Mouse (Mus musculus) C3H10T1/2 (cell line): ENCODE data around the gene Atp2a2. TPM values are rescaled to one million over a fixed set of nuclear protein-coding genes. Genes with fewer than 3 reads are reported as not detected.

ENCODE experiments used
- polyA plus RNA-seq, 2 experiments: library from polyadenylated mRNA; unstranded; fragments of >200 nt; fragmentation: generic; extraction: Trizol; gene quantifications; one replicate each; pipeline ENCODE4 v1.2.1; 2012; ENCODE audit warnings: missing spikeins in 2 of 2

The Atp2a2 gene
- polyA plus RNA-seq, result 10 to 100 TPM in 1 of 2 experiments, 1 to 10 TPM in 1; 6.6 to 33.2 TPM

GRCm38 (mm10) chr5:122502077-122502941, at the start of gene Atp2a2:
Atp2a2 (minus strand) TSS chr5:122502225.

GRCm38 (mm10) chr5:122421271-122422068, 80.6 kb downstream of the Atp2a2 start, which contains the start of gene Anapc7:
Anapc7 (plus strand) TSS chr5:122421693.

Other genes with a start within 250 kb of the Atp2a2 start
- 10 to 100 TPM in 1 of 2 experiments, 1 to 10 TPM in 1; 1.5 to 10.4 TPM for gene Tctn1, start 237.8 kb downstream of the Atp2a2 start, polyA plus RNA-seq
- gene Pptc7, start 217.9 kb downstream of the Atp2a2 start, polyA plus RNA-seq, result 1 to 10 TPM in 1 of 2 experiments, under 1 TPM in 1; 0.90 to 5.1 TPM
- gene Rad9b, start 148.0 kb downstream of the Atp2a2 start, polyA plus RNA-seq, result 1 to 10 TPM in 1 of 2 experiments, under 1 TPM in 1; 0.30 to 2.7 TPM
- gene Vps29, start 147.9 kb downstream of the Atp2a2 start, polyA plus RNA-seq, result 10 to 100 TPM; 52.4 to 88.6 TPM
- 10 to 100 TPM in 1 of 2 experiments, 1 to 10 TPM in 1; 4.6 to 18.8 TPM for gene Gpn3, start 130.3 kb downstream of the Atp2a2 start, polyA plus RNA-seq
- 10 to 100 TPM; 27.4 to 57.3 TPM for gene Fam216a, start 129.9 kb downstream of the Atp2a2 start, polyA plus RNA-seq
- 100 to 1,000 TPM; 125 to 199 TPM for gene Arpc3, start 110.3 kb downstream of the Atp2a2 start, polyA plus RNA-seq
- 10 to 100 TPM; 35.7 to 45.1 TPM for gene Anapc7, start 80.5 kb downstream of the Atp2a2 start, polyA plus RNA-seq
- gene Ift81, start 112.3 kb upstream of the Atp2a2 start, polyA plus RNA-seq, result 1 to 10 TPM in 1 of 2 experiments, under 1 TPM in 1; 0.49 to 6.4 TPM
- under 1 TPM; 0.25 to 0.57 TPM for gene P2rx7, start 141.7 kb upstream of the Atp2a2 start, polyA plus RNA-seq
- 10 to 100 TPM in 1 of 2 experiments, 1 to 10 TPM in 1; 7.2 to 38.8 TPM for gene P2rx4, start 205.3 kb upstream of the Atp2a2 start, polyA plus RNA-seq